Mouse (Mus musculus) neural tube, embryonic 12.5 days (tissue): ENCODE measurements around the gene Exoc6. TPM values are rescaled to one million over a fixed set of nuclear protein-coding genes. Genes with fewer than 3 reads are reported as not detected.

Experiments
- ATAC-seq: fragments of 200-750 bp; cut with Nextera tagmentation; 2 replicates; pipeline ENCODE4 v1.8.0; 2017; ENCODE audit warnings: low read depth, mild to moderate bottlenecking, moderate TSS enrichment, moderate library complexity; ENCODE audit not compliant: low FRiP score
- H3K27ac ChIP-seq: fragments of 300-500 bp; sonication (generic); 2 replicates; pipeline ENCODE4 v1.5.1; 2016
- H3K27me3 ChIP-seq: fragments of 300-500 bp; sonication (generic); replicated peaks from 2 replicates; pipeline ENCODE4 v1.6.1; 2016; ENCODE audit warnings: mild to moderate bottlenecking
- H3K36me3 ChIP-seq: fragments of 300-500 bp; sonication (generic); 2 replicates; pipeline ENCODE4 v1.6.1; 2016; ENCODE audit warnings: mild to moderate bottlenecking
- H3K4me1 ChIP-seq: fragments of 300-500 bp; sonication (generic); 2 replicates; pipeline ENCODE4 v1.6.1; 2016
- H3K4me2 ChIP-seq: fragments of 300-500 bp; sonication (generic); replicated peaks from 2 replicates; pipeline ENCODE4 v1.6.1; 2016; ENCODE audit warnings: mild to moderate bottlenecking
- H3K4me3 ChIP-seq: fragments of 300-500 bp; sonication (generic); 2 replicates; pipeline ENCODE4 v1.5.1; 2016
- H3K9ac ChIP-seq: fragments of 300-500 bp; sonication (generic); 2 replicates; pipeline ENCODE4 v1.6.1; 2016; ENCODE audit warnings: mild to moderate bottlenecking
- H3K9me3 ChIP-seq: fragments of 300-500 bp; sonication (generic); 2 replicates; pipeline ENCODE4 v1.6.1; 2016; ENCODE audit warnings: mild to moderate bottlenecking
- WGBS: fragments of 180-500 bp; shearing (Covaris S2); methylation state at CpG from one replicate; pipeline ENCODE4 v1.1.7; 2016; 5-methylcytosine and 5-hydroxymethylcytosine counted together
- polyA plus RNA-seq: library from polyadenylated mRNA; unstranded; fragments of >200 nt; fragmentation: Nextera tagmentation; extraction: Ambion mirVana; gene quantifications from 2 replicates; pipeline ENCODE4 v1.2.1, GENCODE M21; 2016

Gene Exoc6
- polyA plus RNA-seq, 1 experiment from 2014 or later: 13.5 TPM

GRCm38 (mm10) chr19:37601968-37602848 is 52.0 kb downstream of the Exoc6 start:
- no peaks in the 10 kb centered on the region for H3K4me1 ChIP-seq
- no peak overlapping the region for H3K9ac ChIP-seq
- no peak overlapping the region for H3K27ac ChIP-seq
- H3K9me3 ChIP-seq: no peaks in the 10 kb centered on the region
- no peaks in the 10 kb centered on the region for H3K27me3 ChIP-seq
- no peak for ATAC-seq
- no peak overlapping the region for H3K4me3 ChIP-seq
- H3K4me2 ChIP-seq: peak overlapping the region; percentile 30; the same call in 1 of the 2 replicates
- 44% methylated on average over 22 of the region's 22 CpGs for WGBS
- H3K36me3 ChIP-seq: no peaks in the 10 kb centered on the region

DNA sequence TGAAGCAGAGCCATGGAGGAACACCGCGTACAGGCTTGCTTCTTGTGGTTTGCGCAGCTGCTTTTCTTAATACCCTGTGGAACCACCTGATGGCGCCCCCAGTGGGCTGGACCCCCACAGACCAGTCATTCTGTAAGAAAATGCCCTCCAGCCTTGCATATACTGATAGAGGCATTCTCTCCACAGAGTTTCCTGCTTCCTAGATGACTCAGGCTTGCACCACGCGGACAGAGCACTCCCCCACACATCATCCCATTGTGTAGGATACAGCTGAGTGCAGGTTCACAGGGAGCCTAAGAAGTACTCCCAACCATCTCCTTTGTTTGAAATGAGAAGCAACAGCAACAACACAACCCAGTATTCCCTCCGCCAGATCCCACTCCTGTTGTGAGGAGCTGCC is 59.8 kb downstream of the Exoc6 start:
- no peak for ATAC-seq
- WGBS: 75% methylated on average over 7 of the region's 7 CpGs
- Histone ChIP-seq H3K4me3 (no peak overlapping the region), H3K9me3 (no peaks in the 10 kb centered on the region), H3K27ac (no peak overlapping the region), H3K36me3 (no peaks in the 10 kb centered on the region), H3K9ac (no peak overlapping the region), H3K4me1 (no peaks in the 10 kb centered on the region), H3K27me3 (no peaks in the 10 kb centered on the region), H3K4me2 (no peak overlapping the region)

DNA sequence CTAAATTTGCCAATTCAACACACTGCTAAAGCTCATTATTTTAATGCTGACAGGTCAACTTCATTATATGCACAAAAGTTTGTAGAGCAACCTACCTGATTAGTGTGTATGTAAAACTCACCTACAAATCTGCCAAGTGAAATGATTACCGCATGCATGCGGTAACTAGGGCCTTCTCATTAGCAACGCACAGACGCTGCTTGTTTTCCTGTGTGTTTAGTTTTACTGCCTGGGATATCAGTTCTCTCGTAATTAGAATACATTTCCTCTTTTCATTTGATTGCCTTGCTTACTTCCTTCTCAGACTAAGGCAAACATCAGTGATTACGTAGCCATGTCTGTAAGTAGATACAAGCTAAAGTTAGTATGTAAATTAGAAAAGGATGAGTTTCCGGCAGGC is 62.7 kb downstream of the Exoc6 start:
- H3K9me3 ChIP-seq: no peaks in the 10 kb centered on the region
- WGBS: 87% methylated on average over 7 of the region's 7 CpGs
- H3K4me3 ChIP-seq: no peak overlapping the region

DNA sequence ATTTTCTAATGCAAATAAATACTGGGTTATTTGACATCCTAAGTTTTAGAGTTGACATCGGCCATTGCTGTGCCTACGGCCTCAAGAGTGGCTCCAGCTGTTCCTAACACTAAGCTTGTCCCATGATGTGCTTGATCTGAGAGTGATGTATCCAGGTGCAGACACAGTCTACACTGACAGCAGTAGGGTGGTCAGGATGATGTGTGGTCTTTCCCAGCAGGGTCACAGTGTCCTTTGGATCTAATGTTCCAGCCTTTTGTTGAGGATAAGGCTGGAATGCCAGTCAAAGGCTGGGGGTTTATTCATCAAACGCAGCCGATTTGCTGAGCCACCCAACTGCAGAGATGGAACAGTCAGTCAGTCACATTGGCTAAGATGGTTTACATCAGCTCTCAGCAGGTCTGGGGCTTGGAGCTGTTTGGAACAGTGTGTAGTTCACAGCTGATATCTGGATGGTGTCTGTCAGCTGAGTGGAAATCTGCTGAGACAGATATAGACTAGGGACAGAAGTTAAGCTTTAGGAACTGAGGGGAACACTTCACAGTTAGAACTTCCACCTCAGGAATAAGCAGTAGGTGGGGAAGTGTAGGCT is 64.9 kb downstream of the Exoc6 start:
- no peaks in the 10 kb centered on the region for H3K4me1 ChIP-seq
- H3K9me3 ChIP-seq: no peaks in the 10 kb centered on the region
- WGBS: 67% methylated on average over 4 of the region's 4 CpGs

More for the DNA sequence above, 62.7 kb downstream of the Exoc6 start:
- Histone ChIP-seq H3K4me1 (no peaks in the 10 kb centered on the region), H3K27ac (no peak overlapping the region), H3K27me3 (no peaks in the 10 kb centered on the region), H3K9ac (no peak overlapping the region), H3K4me2 (no peak overlapping the region), H3K36me3 (no peaks in the 10 kb centered on the region)
- ATAC-seq: no peak

GRCm38 (mm10) chr19:37647994-37648393 is 97.8 kb downstream of the Exoc6 start:
- Histone ChIP-seq H3K27me3 (no peaks in the 10 kb centered on the region), H3K4me1 (no peaks in the 10 kb centered on the region), H3K9ac (no peak overlapping the region), H3K36me3 (no peaks in the 10 kb centered on the region), H3K27ac (no peak overlapping the region), H3K9me3 (no peaks in the 10 kb centered on the region), H3K4me2 (no peak overlapping the region), H3K4me3 (no peak overlapping the region)
- 44% methylated on average over 2 of the region's 2 CpGs for WGBS
- no peak for ATAC-seq

More for the DNA sequence above, 64.9 kb downstream of the Exoc6 start:
- H3K36me3 ChIP-seq: no peaks in the 10 kb centered on the region
- no peaks in the 10 kb centered on the region for H3K27me3 ChIP-seq
- ATAC-seq: no peak
- H3K4me2 ChIP-seq: no peak overlapping the region
- no peak overlapping the region for H3K27ac ChIP-seq
- H3K9ac ChIP-seq: no peak overlapping the region
- no peak overlapping the region for H3K4me3 ChIP-seq

DNA sequence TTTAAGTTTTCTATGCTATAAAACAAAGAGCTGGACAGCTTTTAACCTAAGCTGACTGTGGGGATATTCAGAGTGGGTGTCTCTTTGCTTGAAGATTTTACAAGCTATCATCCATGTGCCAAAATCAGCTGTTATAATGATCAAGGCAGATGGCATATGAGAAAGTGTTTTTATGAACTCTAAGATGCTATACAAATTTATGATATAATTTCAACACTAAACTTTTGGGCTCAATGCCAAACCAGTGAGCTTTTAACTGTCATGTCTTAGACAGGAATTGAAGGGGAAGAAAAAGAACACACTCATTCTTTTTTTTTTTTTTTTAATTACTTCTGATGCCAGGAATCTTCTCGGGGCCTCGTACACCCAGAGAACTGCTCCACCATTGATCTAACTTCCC is 100.3 kb downstream of the Exoc6 start:
- 77% methylated on average over 2 of the region's 2 CpGs for WGBS
- ATAC-seq: no peak
- H3K9me3 ChIP-seq: no peaks in the 10 kb centered on the region
- H3K36me3 ChIP-seq: no peaks in the 10 kb centered on the region
- H3K4me1 ChIP-seq: no peaks in the 10 kb centered on the region
- H3K27me3 ChIP-seq: no peaks in the 10 kb centered on the region
- H3K9ac ChIP-seq: no peak overlapping the region
- no peak overlapping the region for H3K4me3 ChIP-seq
- no peak overlapping the region for H3K4me2 ChIP-seq
- no peak overlapping the region for H3K27ac ChIP-seq

DNA sequence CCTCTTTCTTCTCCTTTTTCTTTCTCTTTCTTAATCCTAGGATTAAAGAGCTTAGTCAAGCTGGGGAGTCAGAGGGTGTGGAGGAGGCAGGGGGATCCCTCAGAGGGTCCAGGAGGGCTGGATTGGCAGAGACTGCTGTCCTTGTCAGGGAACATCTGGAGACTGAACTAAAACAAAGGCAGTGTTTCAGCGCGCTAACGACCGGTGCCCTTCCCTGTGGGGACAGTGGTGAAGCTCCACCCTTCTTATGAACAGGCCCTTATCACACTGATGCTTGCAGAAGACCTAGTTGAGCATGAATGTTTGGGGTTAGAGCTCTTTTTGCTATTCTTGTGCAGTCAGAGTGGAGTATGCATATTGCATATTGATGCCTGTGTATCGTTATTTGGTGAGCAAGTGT is 103.8 kb downstream of the Exoc6 start:
- no peak for ATAC-seq
- Histone ChIP-seq H3K27me3 (no peaks in the 10 kb centered on the region), H3K4me3 (no peak overlapping the region), H3K36me3 (no peaks in the 10 kb centered on the region), H3K4me1 (peaks cover 4% of the 10 kb centered on the region; the same call in 1 of the 2 replicates), H3K27ac (no peak overlapping the region), H3K9me3 (no peaks in the 10 kb centered on the region), H3K9ac (no peak overlapping the region), H3K4me2 (no peak overlapping the region)
- 59% methylated on average over 5 of the region's 5 CpGs for WGBS

GRCm38 (mm10) chr19:37656441-37656840 is 106.2 kb downstream of the Exoc6 start:
- WGBS: 9% methylated on average over 9 of the region's 9 CpGs
- Histone ChIP-seq H3K27me3 (no peaks in the 10 kb centered on the region), H3K27ac (no peak overlapping the region), H3K9me3 (no peaks in the 10 kb centered on the region), H3K4me2 (no peak overlapping the region), H3K36me3 (no peaks in the 10 kb centered on the region), H3K4me1 (peaks cover 4% of the 10 kb centered on the region; the same call in 1 of the 2 replicates), H3K4me3 (no peak overlapping the region), H3K9ac (no peak overlapping the region)
- no peak for ATAC-seq

- H3K4me1 ChIP-seq: no peaks in the 10 kb centered on the region
- 71% methylated on average over 6 of the region's 6 CpGs for WGBS
- no peak for ATAC-seq
Observed at GRCm38 (mm10) chr19:37665256-37665655, 115.0 kb downstream of the Exoc6 start.

DNA sequence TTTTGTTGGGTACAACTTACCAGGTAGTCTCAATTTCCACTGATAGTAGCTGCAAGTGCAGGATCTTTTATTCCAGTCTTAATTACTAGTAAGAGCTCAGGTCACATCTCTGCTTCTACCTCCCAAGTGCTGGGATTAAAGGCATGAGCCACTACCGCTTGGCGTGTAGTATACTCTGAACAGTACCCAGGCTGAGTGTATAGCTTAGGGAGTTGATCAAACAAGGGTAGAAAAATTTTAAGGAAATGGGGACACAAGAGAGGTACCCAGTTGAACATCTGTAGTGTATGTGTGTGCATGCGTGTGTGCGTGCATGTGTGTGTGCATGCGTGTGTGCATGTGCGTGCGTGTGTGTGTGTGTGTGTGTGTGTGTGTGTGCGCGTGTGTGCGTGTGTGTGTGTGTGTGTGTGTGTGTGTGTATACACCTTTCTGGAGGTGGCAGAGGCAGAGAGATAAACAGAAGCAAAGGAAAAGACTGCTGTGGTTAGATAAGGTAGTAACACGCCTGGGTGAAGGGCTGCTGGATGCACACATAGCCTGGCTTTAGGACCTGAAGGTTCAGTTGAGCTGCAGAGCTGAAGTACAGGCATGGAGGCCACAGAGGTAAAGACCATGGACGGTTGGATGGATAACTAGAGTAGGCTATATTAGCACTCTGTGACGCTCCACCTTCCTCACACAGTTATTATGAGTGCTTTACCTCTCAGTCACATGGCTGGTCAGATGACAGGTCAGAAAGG is 117.8 kb downstream of the Exoc6 start:
- H3K4me3 ChIP-seq: no peak overlapping the region
- no peaks in the 10 kb centered on the region for H3K27me3 ChIP-seq
- WGBS: 84% methylated on average over 13 of the region's 13 CpGs
- no peaks in the 10 kb centered on the region for H3K36me3 ChIP-seq
- no peak overlapping the region for H3K27ac ChIP-seq
- no peaks in the 10 kb centered on the region for H3K9me3 ChIP-seq
- H3K9ac ChIP-seq: no peak overlapping the region
- H3K4me1 ChIP-seq: no peaks in the 10 kb centered on the region
- ATAC-seq: no peak
- no peak overlapping the region for H3K4me2 ChIP-seq

More at GRCm38 (mm10) chr19:37665256-37665655, 115.0 kb downstream of the Exoc6 start:
- Histone ChIP-seq H3K27ac (no peak overlapping the region), H3K9me3 (no peaks in the 10 kb centered on the region), H3K4me2 (no peak overlapping the region), H3K36me3 (no peaks in the 10 kb centered on the region; the same call in 1 of the 2 replicates), H3K4me3 (no peak overlapping the region), H3K9ac (no peak overlapping the region), H3K27me3 (no peaks in the 10 kb centered on the region)

GRCm38 (mm10) chr19:37668657-37669056 is 118.4 kb downstream of the Exoc6 start:
- Histone ChIP-seq H3K4me1 (no peaks in the 10 kb centered on the region), H3K4me3 (no peak overlapping the region)

DNA sequence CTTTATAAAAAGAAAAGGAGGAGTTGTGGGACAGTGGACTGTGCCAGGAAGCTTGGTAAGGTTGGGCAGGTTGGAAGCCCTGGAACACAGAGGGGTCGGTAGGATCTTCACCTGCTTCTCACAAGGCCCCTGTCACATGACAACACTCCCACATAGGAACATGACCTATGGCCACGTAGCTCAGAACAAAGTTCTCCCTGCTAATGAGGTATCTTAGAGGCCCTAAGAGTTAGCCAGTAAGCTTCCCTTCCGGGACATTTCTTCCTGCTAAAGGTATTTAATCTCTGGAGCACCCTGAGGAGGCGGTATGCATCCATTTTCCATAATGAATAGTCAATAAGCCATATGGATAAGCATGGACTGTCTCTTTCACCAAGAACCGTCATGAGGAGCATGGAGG is 119.3 kb downstream of the Exoc6 start:
- H3K4me1 ChIP-seq: no peaks in the 10 kb centered on the region
- no peaks in the 10 kb centered on the region for H3K36me3 ChIP-seq
- H3K4me3 ChIP-seq: no peak overlapping the region
- no peak overlapping the region for H3K9ac ChIP-seq
- H3K27ac ChIP-seq: no peak overlapping the region
- WGBS: 86% methylated on average over 5 of the region's 5 CpGs
- no peak for ATAC-seq
- H3K9me3 ChIP-seq: no peaks in the 10 kb centered on the region
- no peaks in the 10 kb centered on the region for H3K27me3 ChIP-seq
- no peak overlapping the region for H3K4me2 ChIP-seq

More at GRCm38 (mm10) chr19:37668657-37669056, 118.4 kb downstream of the Exoc6 start:
- Histone ChIP-seq H3K9me3 (no peaks in the 10 kb centered on the region), H3K4me2 (no peak overlapping the region), H3K36me3 (no peaks in the 10 kb centered on the region), H3K27ac (no peak overlapping the region), H3K9ac (no peak overlapping the region), H3K27me3 (no peaks in the 10 kb centered on the region)
- 90% methylated on average over 5 of the region's 5 CpGs for WGBS
- ATAC-seq: no peak
